Mouse (Mus musculus) heart, adult 2 months (tissue): Measurements from ENCODE around the gene Megf6. TPM values are rescaled to one million over a fixed set of nuclear protein-coding genes. Genes with fewer than 3 reads are reported as not detected.

Source experiments
- DNase-seq, 2 experiments: peaks; one replicate each; pipeline ENCODE4 v3.0.0; 2021
- H3K27ac ChIP-seq: fragments of 200-600 bp; 2 replicates; pipeline ENCODE4 v1.8.1; 2022
- H3K27me3 ChIP-seq: fragments of 200-500 bp; 2 replicates; pipeline ENCODE4 v1.6.1; 2012; ENCODE audit warnings: mild to moderate bottlenecking, low read length, inconsistent platforms, mixed read lengths; ENCODE audit not compliant: control insufficient read depth, insufficient read depth
- H3K36me3 ChIP-seq: fragments of 200-500 bp; 2 replicates; pipeline ENCODE4 v1.6.1; 2012; ENCODE audit warnings: low read length, inconsistent platforms; ENCODE audit not compliant: control insufficient read depth, insufficient read depth
- H3K4me1 ChIP-seq: fragments of 200-500 bp; 2 replicates; pipeline ENCODE4 v1.6.1; 2011; ENCODE audit warnings: low read length; ENCODE audit not compliant: control insufficient read depth, insufficient read depth
- H3K4me3 ChIP-seq: fragments of 200-600 bp; 2 replicates; pipeline ENCODE4 v1.8.1; 2022
- H3K79me2 ChIP-seq: fragments of 200-500 bp; replicated peaks from 2 replicates; pipeline ENCODE4 v1.6.1; 2012; ENCODE audit warnings: mild to moderate bottlenecking, inconsistent platforms, low read length, moderate library complexity, mixed read lengths; ENCODE audit not compliant: control insufficient read depth, insufficient read depth
- H3K9ac ChIP-seq: fragments of 200-500 bp; 2 replicates; pipeline ENCODE4 v1.6.1; 2012; ENCODE audit warnings: low read depth, mild to moderate bottlenecking, control low read depth, inconsistent platforms, low read length, mixed read lengths
- CTCF ChIP-seq: fragments of 200-600 bp; IDR thresholded peaks from 2 replicates; pipeline ENCODE4 v1.8.1; 2022; ENCODE audit warnings: antibody characterized with exemption, mild to moderate bottlenecking, moderate library complexity
- EP300 ChIP-seq: fragments of 200-500 bp; IDR thresholded peaks from 2 replicates; pipeline ENCODE4 v1.6.1; 2011; ENCODE audit warnings: low read depth, low read length, control low read depth; ENCODE audit not compliant: insufficient read depth
- POLR2A ChIP-seq: fragments of 200-500 bp; IDR thresholded peaks from 2 replicates; pipeline ENCODE4 v1.6.1; 2011; ENCODE audit warnings: mild to moderate bottlenecking, low read depth, low read length, control low read depth; ENCODE audit not compliant: insufficient read depth
- WGBS: fragments of 180-500 bp; shearing (Covaris S2); methylation state at CpG from one replicate; pipeline ENCODE4 v1.1.7; 2018; 5-methylcytosine and 5-hydroxymethylcytosine counted together
- intact Hi-C: fragments of 180-260 bp; cut with DNase I; formaldehyde crosslinking; loops from one replicate; pipeline ENCODE4 v1.15.1; 2025
- polyA plus RNA-seq: library from polyadenylated mRNA; depleted of rRNA; stranded (reverse); fragments of >200 nt; gene quantifications from 2 replicates; pipeline ENCODE4 v1.2.3, GENCODE M21; 2012
- total RNA-seq, 2 experiments: library from RNA; stranded (reverse); gene quantifications; 2 replicates each; pipeline ENCODE4 v1.2.3; 2021

The Megf6 gene
- total and polyA plus RNA-seq, 3 experiments: 4.1 to 4.9 (median 4.3) TPM

- Histone ChIP-seq H3K4me1 (no peaks in the 10 kb centered on the region), H3K27me3 (peaks cover 2% of the 10 kb centered on the region; the same call in 1 of the 2 replicates), H3K79me2 (no peaks in the 10 kb centered on the region), H3K36me3 (no peaks in the 10 kb centered on the region), H3K9ac (no peak overlapping the region), H3K4me3 (no peak overlapping the region), H3K27ac (no peak overlapping the region)
- intact Hi-C loops: no loop called here
- no peak for TF ChIP-seq POLR2A
- TF ChIP-seq CTCF: no peak
- no peak for TF ChIP-seq EP300
- DNase-seq: no peak
Measured at GRCm38 (mm10) chr4:154129950-154130349, 40.6 kb upstream of the Megf6 start.

DNA sequence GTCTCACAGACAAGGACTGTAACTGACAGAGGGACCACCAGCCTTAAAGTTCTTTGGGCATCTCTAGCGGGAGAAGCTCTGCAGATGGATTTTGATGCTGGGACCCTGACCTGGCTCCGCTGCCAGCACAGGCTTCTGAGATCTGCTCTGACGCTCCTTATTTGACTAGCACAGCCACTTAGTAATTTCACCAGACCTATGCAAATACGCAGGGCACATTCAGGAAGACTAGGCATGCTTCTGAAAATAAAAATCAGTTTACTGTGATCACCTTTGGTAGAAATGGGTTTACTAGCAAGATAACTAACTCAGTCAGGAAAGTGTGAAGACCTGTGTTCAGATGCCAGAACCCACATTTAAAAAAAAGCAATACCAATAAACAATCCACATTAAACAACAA, 38.6 kb upstream of the Megf6 start:
- Histone ChIP-seq H3K27ac (no peak overlapping the region), H3K4me1 (no peaks in the 10 kb centered on the region), H3K27me3 (0 out of 2 replicates have a peak, but pooled peaks cover 2% of the 10 kb centered on the region), H3K36me3 (no peaks in the 10 kb centered on the region), H3K9ac (no peak overlapping the region), H3K79me2 (no peaks in the 10 kb centered on the region), H3K4me3 (no peak overlapping the region)
- intact Hi-C loops: no loop called here
- TF ChIP-seq POLR2A (no peak), EP300 (no peak), CTCF (no peak)
- no peak for DNase-seq
- WGBS: 78% methylated on average over 4 of the region's 4 CpGs

DNA sequence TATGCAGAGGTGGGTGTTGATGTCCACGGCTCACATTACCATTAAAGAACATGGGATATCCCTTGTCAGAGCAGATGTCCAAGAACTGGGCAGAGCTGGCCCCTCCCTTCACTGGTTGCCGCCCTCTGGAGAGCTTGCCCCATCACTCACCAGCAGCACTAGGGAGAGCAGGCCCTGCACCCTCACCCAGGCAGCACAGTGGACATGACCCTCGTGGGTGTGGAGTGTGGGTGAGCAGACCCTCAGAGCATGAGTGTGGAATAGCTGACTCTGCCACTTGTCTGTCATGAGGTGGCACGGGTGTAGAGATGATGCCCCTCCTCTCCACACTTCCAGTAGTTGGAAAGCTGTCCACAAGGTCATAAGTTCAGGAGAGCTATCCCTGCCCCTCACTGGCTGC, 35.7 kb upstream of the Megf6 start:
- intact Hi-C loops: no loop called here
- no peaks in the 10 kb centered on the region for H3K4me1 ChIP-seq
- no peak overlapping the region for H3K9ac ChIP-seq
- no peak for TF ChIP-seq CTCF
- TF ChIP-seq POLR2A: no peak
- TF ChIP-seq EP300: no peak
- DNase-seq: no peak
- no peak overlapping the region for H3K4me3 ChIP-seq
- 50% methylated on average over 4 of the region's 4 CpGs for WGBS
- no peaks in the 10 kb centered on the region for H3K36me3 ChIP-seq
- H3K79me2 ChIP-seq: no peaks in the 10 kb centered on the region
- no peak overlapping the region for H3K27ac ChIP-seq
- peaks cover 10% of the 10 kb centered on the region for H3K27me3 ChIP-seq

DNA sequence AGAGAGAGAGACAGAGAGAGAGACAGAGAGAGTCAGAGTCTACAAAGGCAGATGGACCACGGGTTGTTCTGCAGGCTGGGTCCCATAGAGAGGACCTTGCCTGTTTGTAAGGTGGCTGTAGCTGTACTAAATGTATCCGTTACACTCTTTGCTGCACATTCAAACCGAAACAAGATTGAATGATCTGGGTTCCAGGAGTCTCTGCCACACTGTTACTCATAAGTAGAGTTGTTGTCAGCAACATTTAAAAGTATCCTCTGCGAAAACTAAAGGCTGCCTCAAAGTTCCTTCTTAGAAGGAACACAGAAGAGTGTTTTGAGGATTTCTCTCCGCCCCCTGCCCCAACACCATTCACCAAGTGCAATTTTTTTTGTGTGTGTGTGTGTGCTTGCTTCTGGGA, 33.4 kb upstream of the Megf6 start:
- peaks cover 23% of the 10 kb centered on the region for H3K27me3 ChIP-seq
- H3K4me1 ChIP-seq: peaks cover 4% of the 10 kb centered on the region; the same call in 1 of the 2 replicates
- intact Hi-C loops: no loop called here
- no peak for DNase-seq
- no peaks in the 10 kb centered on the region for H3K79me2 ChIP-seq
- 55% methylated on average over 5 of the region's 5 CpGs for WGBS
- H3K27ac ChIP-seq: no peak overlapping the region
- no peaks in the 10 kb centered on the region for H3K36me3 ChIP-seq
- TF ChIP-seq POLR2A (no peak), CTCF (no peak), EP300 (no peak)
- H3K4me3 ChIP-seq: no peak overlapping the region
- no peak overlapping the region for H3K9ac ChIP-seq

DNA sequence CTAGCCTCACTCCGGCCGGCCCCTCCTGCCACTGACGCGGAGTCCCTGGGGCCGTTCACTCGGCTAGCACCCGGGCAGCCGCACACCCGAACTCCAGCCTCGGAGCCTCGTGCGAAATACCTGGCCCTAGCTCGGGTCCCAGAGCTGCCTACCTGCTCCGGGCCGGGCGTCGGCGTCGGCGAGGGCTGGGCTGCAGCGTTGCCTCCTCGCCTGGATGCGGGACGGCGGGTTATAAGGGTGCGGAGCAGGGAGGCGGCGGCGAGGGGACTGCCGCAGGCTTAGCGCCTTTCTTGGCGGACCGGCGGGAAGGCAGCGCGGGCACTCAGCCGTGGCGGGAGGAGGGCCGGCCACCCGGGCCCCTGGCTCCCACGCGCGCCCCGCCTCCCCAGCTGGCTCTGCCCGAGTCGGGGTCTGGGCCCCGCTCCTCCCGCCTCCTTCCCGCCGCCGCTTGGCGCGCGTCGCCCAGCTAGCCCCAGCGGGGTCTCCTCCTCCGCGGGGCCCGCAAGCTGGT, 30.8 kb upstream of the Megf6 start:
- Histone ChIP-seq H3K27ac (no peak overlapping the region), H3K79me2 (0 out of 2 replicates have a peak, but pooled peaks cover 2% of the 10 kb centered on the region), H3K4me1 (peaks cover 5% of the 10 kb centered on the region; the same call in 1 of the 2 replicates), H3K36me3 (no peaks in the 10 kb centered on the region), H3K9ac (peak overlapping the region; percentile 52), H3K27me3 (peaks cover 21% of the 10 kb centered on the region), H3K4me3 (peak overlapping the region; percentile 87)
- TF ChIP-seq CTCF: no peak
- TF ChIP-seq POLR2A: no peak
- TF ChIP-seq EP300: no peak
- no peak for DNase-seq
- intact Hi-C loops: loop anchor here (5.0 to 10.0 kb wide), 2 partner anchors 127 to 185 kb away; partner anchors contain the start of genes A430005L14Rik and Lrrc47
- WGBS: under 1% methylated on average over 56 of the region's 59 CpGs

DNA sequence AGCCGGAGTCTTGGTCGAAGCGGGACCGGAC, 30.5 kb upstream of the Megf6 start, which contains the start of gene Trp73:
Trp73 (minus strand) TSS at position 27 of the 31 bp plus-strand sequence.
- H3K79me2 ChIP-seq: 0 out of 2 replicates have a peak, but pooled peaks cover 2% of the 10 kb centered on the region
- no peak within 1 kb of the TSS for H3K27ac ChIP-seq
- no peak for TF ChIP-seq CTCF
- TF ChIP-seq POLR2A: no peak
- TF ChIP-seq EP300: no peak
- H3K36me3 ChIP-seq: no peaks in the 10 kb centered on the region
- no peak for DNase-seq
- peaks cover 5% of the 10 kb centered on the region; the same call in 1 of the 2 replicates for H3K4me1 ChIP-seq
- H3K27me3 ChIP-seq: peaks cover 21% of the 10 kb centered on the region
- peak within 1 kb of the TSS; percentile 52 for H3K9ac ChIP-seq
- 0% methylated on average over 3 of the region's 4 CpGs for WGBS
- H3K4me3 ChIP-seq: peak within 1 kb of the TSS; percentile 87
- intact Hi-C loops: loop anchor here (5.0 to 10.0 kb wide), 2 partner anchors 128 to 185 kb away; partner anchors contain the start of genes A430005L14Rik and Lrrc47
